Mouse (Mus musculus) intestine, embryonic 16.5 days (tissue): Measurements from ENCODE around the gene B4gat1. TPM values are rescaled to one million over a fixed set of nuclear protein-coding genes. Genes with fewer than 3 reads are reported as not detected.

Experiments
- ATAC-seq: fragments of 200-750 bp; cut with Nextera tagmentation; 2 replicates; pipeline ENCODE4 v1.8.0; 2017; ENCODE audit warnings: moderate TSS enrichment, moderate library complexity
- H3K27ac ChIP-seq: fragments of 300-500 bp; sonication (generic); 2 replicates; pipeline ENCODE4 v1.5.1; 2014; ENCODE audit warnings: mild to moderate bottlenecking, low read length
- H3K27me3 ChIP-seq: fragments of 300-500 bp; sonication (generic); replicated peaks from 2 replicates; pipeline ENCODE4 v1.6.1; 2014; ENCODE audit warnings: low read length, control low read depth, mixed read lengths; ENCODE audit not compliant: control insufficient read depth, insufficient read depth
- H3K36me3 ChIP-seq: fragments of 300-500 bp; sonication (generic); 2 replicates; pipeline ENCODE4 v1.6.1; 2014; ENCODE audit warnings: low read length, control low read depth; ENCODE audit not compliant: control insufficient read depth, insufficient read depth
- H3K4me1 ChIP-seq: fragments of 300-500 bp; sonication (generic); 2 replicates; pipeline ENCODE4 v1.6.1; 2014; ENCODE audit warnings: low read length, control low read depth, mixed read lengths; ENCODE audit not compliant: control insufficient read depth, insufficient read depth
- H3K4me2 ChIP-seq: fragments of 300-500 bp; sonication (generic); 2 replicates; pipeline ENCODE4 v1.6.1; 2014; ENCODE audit warnings: low read depth, low read length, control low read depth
- H3K4me3 ChIP-seq: fragments of 300-500 bp; sonication (generic); 2 replicates; pipeline ENCODE4 v1.5.1; 2014; ENCODE audit warnings: mild to moderate bottlenecking, low read length
- H3K9ac ChIP-seq: fragments of 300-500 bp; sonication (generic); 2 replicates; pipeline ENCODE4 v1.6.1; 2014; ENCODE audit warnings: low read depth, low read length
- H3K9me3 ChIP-seq: fragments of 300-500 bp; sonication (generic); 2 replicates; pipeline ENCODE4 v1.6.1; 2016; ENCODE audit warnings: low read length, control low read depth; ENCODE audit not compliant: control insufficient read depth
- WGBS: fragments of 180-500 bp; shearing (Covaris S2); extraction: QIAGEN DNeasy Blood & Tissue Kit; methylation state at CpG from one replicate; pipeline ENCODE4 v1.1.7; 2014; 5-methylcytosine and 5-hydroxymethylcytosine counted together
- polyA plus RNA-seq: library from polyadenylated mRNA; unstranded; fragments of >200 nt; fragmentation: Nextera tagmentation; extraction: Ambion mirVana; gene quantifications from 2 replicates; pipeline ENCODE4 v1.2.1, GENCODE M21; 2015

Gene B4gat1
- 34.2 and 39.3 TPM in 2 replicates for polyA plus RNA-seq

- peak within 1 kb of the TSS; percentile 68 for H3K27ac ChIP-seq
- peaks cover 27% of the 10 kb centered on the region for H3K4me1 ChIP-seq
- H3K36me3 ChIP-seq = no peaks in the 10 kb centered on the region
- ATAC-seq = peak; percentile 88
- H3K9ac ChIP-seq = peak within 1 kb of the TSS; percentile 91
- H3K9me3 ChIP-seq = no peaks in the 10 kb centered on the region
- WGBS = under 1% methylated on average over 44 of the region's 44 CpGs
- no peaks in the 10 kb centered on the region for H3K27me3 ChIP-seq
- peak within 1 kb of the TSS; percentile 80 for H3K4me3 ChIP-seq
- H3K4me2 ChIP-seq = peak within 1 kb of the TSS; percentile 98
These were observed at the start of gene B4gat1, which contains the start of gene AC124502.3 for GRCm38 (mm10) chr19:5038709-5039156. Gene B4gat1, plus strand, starts transcription at chr19:5038826. Gene AC124502.3, plus strand, starts transcription at chr19:5038891.

GRCm38 (mm10) chr19:4989013-4989412 is 49.6 kb upstream of the B4gat1 start:
- peaks cover 29% of the 10 kb centered on the region for H3K27me3 ChIP-seq
- H3K9me3 ChIP-seq = no peaks in the 10 kb centered on the region
- H3K9ac ChIP-seq = no peak overlapping the region
- H3K36me3 ChIP-seq = no peaks in the 10 kb centered on the region
- ATAC-seq = 0 out of 2 replicates have a peak, but pooled peaks have one; percentile 40
- no peak overlapping the region for H3K4me2 ChIP-seq
- WGBS = 3% methylated on average over 13 of the region's 13 CpGs
- H3K4me3 ChIP-seq = no peak overlapping the region
- no peaks in the 10 kb centered on the region for H3K4me1 ChIP-seq
- H3K27ac ChIP-seq = no peak overlapping the region

DNA sequence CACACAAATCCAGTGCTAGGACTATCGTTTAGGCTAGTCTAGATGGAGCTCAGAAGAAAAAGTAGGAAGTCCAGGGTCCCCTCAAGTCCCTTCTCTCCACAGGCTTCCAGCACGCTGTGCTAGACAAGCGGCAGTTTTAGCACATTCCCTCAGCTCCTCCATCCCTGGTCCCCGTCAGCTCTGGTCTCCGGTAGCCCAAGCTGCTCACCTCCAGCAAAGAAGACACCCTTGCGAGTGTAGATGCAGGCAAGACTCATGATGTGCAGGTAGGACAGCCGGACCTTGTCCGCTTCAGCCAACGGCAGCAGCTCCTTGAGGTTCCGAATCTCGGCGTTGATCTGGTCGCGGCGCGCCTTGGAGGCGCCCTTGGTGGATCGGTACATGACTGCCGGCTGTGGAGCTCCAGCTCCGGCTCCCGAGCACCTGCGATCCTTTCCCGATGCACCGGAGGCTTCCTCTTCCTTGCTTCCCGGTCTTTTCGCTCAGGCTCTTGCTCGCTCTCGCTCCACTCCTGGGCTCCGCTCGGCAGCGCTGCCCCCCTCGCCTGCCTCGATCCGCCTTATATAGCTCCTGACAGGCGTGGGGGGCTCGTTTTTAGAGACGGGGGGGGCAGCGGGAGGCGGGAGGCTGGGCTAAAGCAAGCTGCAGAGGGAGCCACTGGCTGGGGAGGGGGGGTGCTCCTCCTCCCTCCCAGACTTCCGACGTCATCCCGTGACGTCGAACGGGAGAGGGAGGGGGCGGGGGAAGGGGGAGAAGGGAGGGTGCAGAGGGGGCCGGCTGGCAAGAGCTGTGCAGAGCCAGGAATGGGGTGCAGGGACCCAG is 49.0 kb upstream of the B4gat1 start:
- 0 out of 2 replicates have a peak, but pooled peaks have one; percentile 3 for ATAC-seq
- Histone ChIP-seq H3K9me3 (no peaks in the 10 kb centered on the region), H3K9ac (no peak overlapping the region), H3K27me3 (peaks cover 25% of the 10 kb centered on the region), H3K36me3 (no peaks in the 10 kb centered on the region), H3K27ac (no peak overlapping the region), H3K4me1 (no peaks in the 10 kb centered on the region), H3K4me3 (no peak overlapping the region; the same call in 1 of the 2 replicates), H3K4me2 (no peak overlapping the region)
- 22% methylated on average over 43 of the region's 47 CpGs for WGBS

GRCm38 (mm10) chr19:4990256-4990625 is 48.4 kb upstream of the B4gat1 start, which contains the start of gene Npas4:
Gene Npas4, minus strand, starts transcription at chr19:4990316.
- peaks cover 25% of the 10 kb centered on the region for H3K27me3 ChIP-seq
- H3K4me1 ChIP-seq = no peaks in the 10 kb centered on the region
- H3K4me2 ChIP-seq = 0 out of 2 replicates have a peak within 1 kb of the TSS, but pooled peaks have one; percentile 3
- no peaks in the 10 kb centered on the region for H3K36me3 ChIP-seq
- no peak within 1 kb of the TSS for H3K27ac ChIP-seq
- H3K4me3 ChIP-seq = no peak within 1 kb of the TSS; the same call in 1 of the 2 replicates
- H3K9me3 ChIP-seq = no peaks in the 10 kb centered on the region
- 26% methylated on average over 4 of the region's 4 CpGs for WGBS
- H3K9ac ChIP-seq = no peak within 1 kb of the TSS
- no peak for ATAC-seq

DNA sequence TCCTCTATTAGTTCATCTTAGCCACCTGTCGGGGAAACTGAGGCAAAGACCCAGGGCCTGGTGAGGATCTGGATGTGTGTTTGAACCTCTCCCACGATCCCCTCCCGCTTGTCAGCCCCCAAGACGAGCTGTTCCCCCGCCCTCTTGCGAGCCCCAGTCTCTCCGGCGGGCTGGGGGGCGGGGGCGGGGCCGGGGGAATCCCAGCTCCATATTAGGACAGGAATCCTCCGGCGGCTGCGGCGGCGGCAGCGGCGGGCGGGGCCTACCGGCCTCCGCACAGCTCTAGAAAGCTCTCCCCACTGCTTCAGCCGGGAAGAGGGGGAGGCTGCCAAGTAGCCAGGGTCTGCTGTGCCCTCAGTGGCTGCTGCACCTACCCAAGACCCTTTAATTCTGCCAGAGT is 47.9 kb upstream of the B4gat1 start:
- Histone ChIP-seq H3K36me3 (no peaks in the 10 kb centered on the region), H3K9ac (no peak overlapping the region), H3K27me3 (peaks cover 25% of the 10 kb centered on the region), H3K27ac (no peak overlapping the region), H3K9me3 (no peaks in the 10 kb centered on the region), H3K4me2 (0 out of 2 replicates have a peak overlapping the region, but pooled peaks have one; percentile 3), H3K4me1 (no peaks in the 10 kb centered on the region), H3K4me3 (no peak overlapping the region)
- ATAC-seq = no peak
- WGBS = 4% methylated on average over 18 of the region's 22 CpGs

DNA sequence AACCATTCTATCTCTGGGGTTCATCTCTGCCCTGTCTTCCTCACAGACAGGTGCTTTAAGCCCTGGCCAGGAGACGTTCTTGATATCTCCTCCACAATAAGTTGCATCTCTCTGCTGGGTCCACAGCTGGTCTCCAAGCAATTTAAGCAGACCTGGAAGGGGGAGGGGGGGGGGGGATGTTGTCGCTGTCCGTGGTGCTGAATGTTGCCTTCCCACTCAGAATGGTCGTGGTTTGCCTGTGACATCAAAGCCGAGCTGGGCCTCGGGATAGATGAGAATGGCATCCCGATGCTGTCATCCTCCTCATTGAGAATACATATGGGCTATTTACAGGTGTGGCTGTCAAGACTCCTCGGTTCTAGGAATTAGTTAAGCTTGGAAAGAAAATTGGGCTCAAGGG is 46.3 kb upstream of the B4gat1 start:
- 19% methylated on average over 8 of the region's 8 CpGs for WGBS
- H3K9ac ChIP-seq = no peak overlapping the region
- H3K4me1 ChIP-seq = no peaks in the 10 kb centered on the region
- no peaks in the 10 kb centered on the region for H3K9me3 ChIP-seq
- no peaks in the 10 kb centered on the region for H3K36me3 ChIP-seq
- H3K27me3 ChIP-seq = peaks cover 25% of the 10 kb centered on the region
- H3K27ac ChIP-seq = no peak overlapping the region
- H3K4me2 ChIP-seq = 0 out of 2 replicates have a peak overlapping the region, but pooled peaks have one; percentile 6
- H3K4me3 ChIP-seq = no peak overlapping the region
- ATAC-seq = no peak

- peaks cover 25% of the 10 kb centered on the region for H3K27me3 ChIP-seq
- WGBS = 1% methylated on average over 9 of the region's 9 CpGs
- no peaks in the 10 kb centered on the region for H3K36me3 ChIP-seq
- no peak overlapping the region for H3K9ac ChIP-seq
- no peaks in the 10 kb centered on the region for H3K9me3 ChIP-seq
- ATAC-seq = peak; percentile 64; the same call in 1 of the 2 replicates
- H3K4me1 ChIP-seq = no peaks in the 10 kb centered on the region
- H3K27ac ChIP-seq = no peak overlapping the region
- 0 out of 2 replicates have a peak overlapping the region, but pooled peaks have one; percentile 6 for H3K4me2 ChIP-seq
- H3K4me3 ChIP-seq = no peak overlapping the region
These were observed 45.7 kb upstream of the B4gat1 start for GRCm38 (mm10) chr19:4992904-4993303.

DNA sequence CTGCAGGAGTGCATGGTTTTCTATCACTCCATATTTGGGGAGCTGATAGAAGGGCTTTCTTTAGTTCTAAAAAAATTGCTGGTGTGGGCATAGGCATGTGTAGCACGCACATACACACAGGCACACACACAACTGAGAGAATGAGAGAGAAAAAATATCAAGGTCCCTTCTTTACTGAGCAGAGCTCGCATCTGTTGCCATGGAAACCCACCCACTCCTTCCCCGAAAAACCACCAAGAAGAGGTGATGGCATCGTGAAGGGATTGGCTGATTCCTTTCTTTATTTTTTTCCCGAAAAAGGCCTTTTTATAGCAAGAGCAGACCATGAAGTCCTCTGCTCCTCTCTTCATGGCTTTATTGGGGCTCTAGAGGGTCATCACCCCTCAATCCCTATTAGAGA is 44.6 kb upstream of the B4gat1 start:
- Histone ChIP-seq H3K27me3 (peaks cover 25% of the 10 kb centered on the region), H3K9me3 (no peaks in the 10 kb centered on the region), H3K4me1 (0 out of 2 replicates have a peak, but pooled peaks cover under 1% of the 10 kb centered on the region), H3K4me2 (no peak overlapping the region), H3K9ac (no peak overlapping the region), H3K4me3 (no peak overlapping the region), H3K36me3 (no peaks in the 10 kb centered on the region), H3K27ac (no peak overlapping the region)
- ATAC-seq = no peak
- 51% methylated on average over 5 of the region's 5 CpGs for WGBS

DNA sequence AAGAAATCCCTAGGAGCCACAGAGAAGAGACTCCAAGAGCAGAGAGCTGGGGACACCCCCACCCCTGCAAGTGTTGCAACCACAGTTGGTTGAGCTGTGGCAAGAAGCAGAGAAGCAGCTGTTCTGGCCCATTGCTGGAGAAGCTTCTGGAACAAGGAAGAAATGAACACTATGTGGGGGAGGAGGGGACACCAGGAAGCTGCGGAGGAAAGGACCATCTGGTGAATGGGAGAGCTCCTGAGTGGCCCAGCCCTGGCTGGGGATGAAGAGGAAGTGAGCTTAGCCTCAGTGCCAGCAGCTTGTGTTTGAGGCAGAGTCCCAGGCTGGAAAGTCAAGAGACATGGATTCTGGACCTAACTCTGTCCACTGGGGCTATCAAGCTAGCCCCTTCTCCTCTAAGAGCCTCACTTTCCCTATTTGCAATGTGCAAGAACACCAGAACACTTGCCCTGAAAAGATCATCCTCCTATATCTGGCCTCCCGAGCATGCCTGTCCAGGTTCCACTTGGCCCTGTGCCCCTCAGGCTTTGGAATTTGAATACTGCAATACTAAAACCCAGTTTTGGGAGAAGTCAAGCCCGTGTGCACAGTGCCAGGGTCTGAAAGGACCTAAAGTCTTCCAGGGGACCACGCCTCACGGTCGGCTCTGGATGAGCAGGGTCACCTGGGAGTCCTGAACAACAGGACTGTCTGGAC is 39.0 kb upstream of the B4gat1 start:
- Histone ChIP-seq H3K4me3 (peak overlapping the region; percentile 13), H3K4me1 (0 out of 2 replicates have a peak, but pooled peaks cover 4% of the 10 kb centered on the region), H3K27me3 (no peaks in the 10 kb centered on the region), H3K9ac (no peak overlapping the region), H3K4me2 (peak overlapping the region; percentile 17), H3K9me3 (no peaks in the 10 kb centered on the region), H3K36me3 (no peaks in the 10 kb centered on the region), H3K27ac (no peak overlapping the region)
- ATAC-seq = no peak
- WGBS = 64% methylated on average over 6 of the region's 6 CpGs
